Mouse (Mus musculus) layer of hippocampus, postnatal 10 days (tissue): ENCODE measurements around the gene Tmem151b. TPM values are rescaled to one million over a fixed set of nuclear protein-coding genes. Genes with fewer than 3 reads are reported as not detected.
A peak's percentile ranks its signal among the peaks of the same experiment; 100 is the strongest.

Experiments used
- DNase-seq, 2 experiments: peaks; one replicate each; pipeline ENCODE4 v3.0.0; 2021; ENCODE audit warnings: low spot score in 2 of 2
- total RNA-seq, 2 experiments: library from RNA; stranded (reverse); gene quantifications; 2 replicates each; pipeline ENCODE4 v1.2.3; 2021

The Tmem151b gene
- total RNA-seq, 2 experiments from 2014 or later, result 93.2 to 93.7 TPM

DNA sequence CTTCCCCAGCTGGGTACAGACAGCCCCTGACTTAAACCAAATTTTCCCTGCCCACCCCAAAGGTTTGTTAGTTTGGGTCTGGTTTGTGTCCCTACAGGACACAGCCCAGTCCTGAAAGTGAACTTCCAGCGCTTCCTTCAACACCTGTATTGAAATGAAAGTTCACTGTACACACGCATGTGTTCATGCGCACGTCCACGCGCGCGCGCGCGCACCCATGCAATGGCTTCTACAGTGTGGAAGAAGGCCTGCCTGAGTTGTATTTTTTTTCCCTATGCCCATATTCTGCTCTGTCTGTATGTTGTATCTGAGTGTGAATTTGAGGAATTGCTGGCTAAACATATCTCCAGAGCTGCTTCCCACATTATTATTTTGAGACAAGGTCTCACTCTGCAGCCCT is 15.6 kb upstream of the Tmem151b start:
- no peak for DNase-seq

DNA sequence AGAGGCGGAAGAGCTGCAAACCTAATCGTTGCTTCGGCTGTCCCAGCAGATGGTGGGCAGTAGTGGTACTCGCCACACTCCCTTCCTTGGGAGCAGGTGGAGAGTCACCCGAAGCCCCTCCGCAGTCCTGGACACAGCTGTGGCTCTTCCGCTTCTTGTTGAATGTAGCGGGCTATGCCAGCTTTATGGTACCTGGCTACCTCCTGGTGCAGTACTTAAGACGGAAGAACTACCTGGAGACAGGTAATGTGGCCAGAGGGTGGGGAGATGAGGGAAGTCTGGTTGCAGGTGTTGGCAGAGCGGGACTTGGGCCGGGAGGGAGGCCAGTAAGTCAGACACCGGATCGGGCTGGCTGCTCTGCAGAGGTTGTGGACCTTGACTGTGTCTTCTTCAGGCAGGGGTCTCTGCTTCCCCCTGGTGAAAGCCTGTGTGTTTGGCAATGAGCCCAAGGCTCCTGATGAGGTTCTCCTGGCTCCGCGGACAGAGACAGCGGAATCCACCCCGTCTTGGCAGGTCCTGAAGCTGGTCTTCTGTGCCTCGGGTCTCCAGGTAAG is 15.1 kb upstream of the Tmem151b start:
- no peak for DNase-seq

DNA sequence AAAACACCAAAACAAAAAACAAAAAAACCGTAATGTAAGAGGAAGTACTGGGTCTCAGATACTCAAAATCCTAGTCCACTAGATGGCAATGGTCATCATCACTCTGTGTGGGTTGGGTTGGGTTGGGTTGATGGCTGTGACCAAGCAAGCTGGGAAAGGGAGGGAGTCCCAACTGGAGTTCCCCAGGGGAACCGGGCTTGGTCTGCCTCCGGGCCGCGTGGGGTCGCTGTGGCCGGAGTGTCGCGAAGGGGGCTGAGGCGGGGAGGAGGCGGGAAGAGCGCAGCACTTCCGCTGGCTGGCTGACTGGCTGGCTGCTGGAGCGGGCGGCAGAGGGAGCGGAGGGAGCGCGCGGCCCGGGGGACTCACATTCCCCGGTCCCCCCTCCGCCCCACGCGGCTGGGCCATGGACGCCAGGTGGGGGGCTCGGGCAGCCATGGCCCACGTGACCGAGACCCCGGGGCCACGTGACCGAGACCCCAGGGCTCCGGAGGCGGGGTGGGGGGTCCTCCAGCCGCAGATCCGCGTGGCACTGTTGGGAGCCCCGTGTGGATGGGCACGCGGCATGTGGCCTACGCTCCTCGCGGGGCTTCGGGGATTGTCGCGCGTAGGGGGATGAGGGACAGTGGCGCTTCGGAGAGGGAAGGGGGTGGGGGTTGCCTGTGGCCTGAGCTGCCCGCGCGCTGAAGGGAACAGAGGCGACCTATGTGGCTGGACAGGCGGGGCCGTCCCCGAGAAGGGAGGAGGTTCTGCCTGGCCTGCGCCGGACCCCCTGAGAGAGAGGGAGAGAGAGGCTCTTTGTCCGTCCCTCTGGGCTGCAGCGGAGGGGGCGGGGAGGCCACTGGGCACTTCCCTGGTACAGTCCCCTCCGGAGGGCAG is 14.4 kb upstream of the Tmem151b start, which contains the start of gene Slc35b2:
Gene Slc35b2, plus strand, starts transcription at position 220 of the 876 bp plus-strand sequence.
- DNase-seq, result peak; percentile 95 to 97

DNA sequence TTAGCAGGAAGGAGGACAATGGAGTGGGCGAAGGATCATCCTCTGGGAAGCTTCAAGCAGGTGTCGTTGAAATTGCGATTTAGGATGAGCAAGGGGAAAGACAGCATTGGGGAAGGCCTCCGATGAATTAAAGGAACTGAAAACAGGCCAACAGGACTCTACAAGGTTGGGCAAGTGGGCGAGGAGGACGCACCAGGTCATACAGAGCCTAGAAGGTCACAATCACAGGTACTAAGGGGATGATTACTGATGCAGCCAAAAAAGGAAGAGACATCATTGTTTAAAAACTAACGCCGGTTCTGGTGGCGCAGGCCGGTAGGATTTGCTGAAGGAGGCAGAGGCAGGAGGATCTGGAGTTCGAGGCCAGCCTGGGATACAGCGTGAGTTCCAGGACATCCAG is 13.7 kb upstream of the Tmem151b start:
- no peak for DNase-seq

DNA sequence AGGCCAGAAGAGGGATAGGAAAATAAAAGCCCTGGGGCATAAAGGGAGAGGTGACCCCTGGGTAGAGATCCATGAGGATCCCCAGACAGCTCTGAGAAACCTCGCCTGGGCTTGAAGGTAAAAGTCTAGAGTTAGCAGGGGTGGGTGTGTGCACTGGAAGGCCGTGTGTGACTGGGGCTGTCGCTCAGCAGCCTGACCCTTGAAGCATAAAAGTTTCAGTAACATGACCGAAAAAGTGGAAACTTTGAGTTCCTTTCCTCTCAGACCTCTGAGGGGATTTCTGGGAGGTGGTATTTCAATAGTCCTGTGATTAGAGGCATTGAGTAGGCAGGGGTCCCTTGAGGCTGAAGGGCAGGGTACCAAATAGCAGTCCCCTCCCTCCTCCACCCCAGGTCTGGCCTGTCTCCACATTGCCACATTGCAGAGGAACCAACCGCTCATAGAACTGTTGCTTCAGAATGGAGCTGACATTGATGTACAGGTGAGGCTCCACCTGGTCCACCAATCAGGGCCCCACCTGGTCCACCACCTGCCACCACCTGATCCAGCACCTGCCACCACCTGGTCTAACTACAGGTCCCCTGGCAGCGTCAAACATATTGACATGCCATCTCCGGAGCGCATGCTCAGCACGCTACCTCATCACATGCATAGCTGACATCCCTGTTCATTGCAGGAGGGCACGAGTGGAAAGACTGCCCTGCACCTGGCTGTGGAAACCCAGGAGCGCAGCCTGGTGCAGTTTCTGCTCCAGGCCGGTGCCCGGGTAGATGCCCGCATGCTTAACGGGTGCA is 10.5 kb upstream of the Tmem151b start:
- no peak for DNase-seq

DNA sequence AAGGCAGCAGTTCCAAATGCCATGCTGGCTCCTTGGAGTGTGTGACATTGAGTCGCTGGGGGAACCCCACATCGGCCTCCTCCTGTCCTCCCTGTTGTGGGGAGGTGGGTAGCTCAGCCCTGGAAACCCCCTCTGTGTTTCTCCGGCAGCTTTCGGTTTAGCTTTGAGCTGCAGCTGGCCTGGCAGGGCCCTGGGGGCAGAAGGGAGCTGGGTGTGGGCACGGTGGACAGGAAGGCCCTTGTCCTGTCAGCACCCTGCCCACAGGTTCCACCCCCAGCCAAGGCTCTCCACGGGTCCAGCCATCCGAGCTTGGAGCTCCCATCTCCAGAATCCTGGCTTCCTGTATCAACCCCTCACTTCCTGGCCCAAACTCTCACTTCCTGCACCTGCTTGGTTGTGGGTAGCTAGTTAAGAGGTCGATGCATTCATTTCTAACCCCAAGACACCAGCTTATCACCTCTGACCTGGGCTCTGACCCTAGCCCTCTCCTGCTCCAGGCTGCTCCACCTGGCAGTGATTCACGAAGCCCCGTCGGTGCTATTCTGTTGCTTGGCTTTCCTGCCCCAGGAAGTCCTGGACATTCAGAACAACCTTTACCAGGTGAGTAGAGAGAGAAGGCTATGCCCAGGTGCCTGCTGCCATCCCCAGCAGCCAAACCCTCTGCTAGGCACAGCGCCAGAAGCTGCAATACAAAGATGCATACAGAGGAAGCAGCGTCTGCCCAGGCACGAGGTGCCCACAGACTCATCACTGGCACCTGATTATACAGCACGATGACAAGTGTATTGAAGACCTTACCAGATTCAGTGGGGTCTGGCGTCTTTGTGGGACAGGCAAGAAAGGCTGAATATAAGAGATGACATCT is 8.8 kb upstream of the Tmem151b start:
- DNase-seq, result no peak

DNA sequence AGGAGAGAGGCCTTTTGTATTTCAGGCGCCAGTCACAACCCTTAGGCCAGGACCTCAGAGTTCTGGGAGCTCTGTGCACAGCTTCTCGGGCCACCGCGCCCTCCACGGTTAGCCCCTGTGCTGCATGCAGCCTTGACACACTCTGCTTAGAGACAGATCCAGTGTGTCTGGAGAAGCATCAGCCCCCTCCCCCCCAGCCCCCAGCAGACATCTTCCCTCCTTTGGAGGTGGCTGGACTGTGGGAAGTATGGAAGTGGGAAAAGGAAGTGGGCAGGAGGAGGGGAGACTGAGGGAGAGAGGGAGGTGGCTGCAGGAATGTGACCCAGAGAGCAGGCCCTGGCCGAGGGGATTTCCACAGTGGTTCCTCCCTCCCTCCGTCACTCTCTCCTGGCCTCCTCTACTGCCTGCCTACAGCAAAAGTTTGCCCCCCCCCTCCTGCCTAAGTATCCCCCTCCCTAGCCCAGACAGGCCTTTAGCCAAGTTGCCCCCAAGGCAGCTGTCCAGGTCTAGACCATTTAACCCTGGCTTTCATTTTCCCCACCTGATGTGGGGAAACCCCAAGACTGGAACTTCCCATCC is 7.9 kb upstream of the Tmem151b start:
- no peak for DNase-seq

DNA sequence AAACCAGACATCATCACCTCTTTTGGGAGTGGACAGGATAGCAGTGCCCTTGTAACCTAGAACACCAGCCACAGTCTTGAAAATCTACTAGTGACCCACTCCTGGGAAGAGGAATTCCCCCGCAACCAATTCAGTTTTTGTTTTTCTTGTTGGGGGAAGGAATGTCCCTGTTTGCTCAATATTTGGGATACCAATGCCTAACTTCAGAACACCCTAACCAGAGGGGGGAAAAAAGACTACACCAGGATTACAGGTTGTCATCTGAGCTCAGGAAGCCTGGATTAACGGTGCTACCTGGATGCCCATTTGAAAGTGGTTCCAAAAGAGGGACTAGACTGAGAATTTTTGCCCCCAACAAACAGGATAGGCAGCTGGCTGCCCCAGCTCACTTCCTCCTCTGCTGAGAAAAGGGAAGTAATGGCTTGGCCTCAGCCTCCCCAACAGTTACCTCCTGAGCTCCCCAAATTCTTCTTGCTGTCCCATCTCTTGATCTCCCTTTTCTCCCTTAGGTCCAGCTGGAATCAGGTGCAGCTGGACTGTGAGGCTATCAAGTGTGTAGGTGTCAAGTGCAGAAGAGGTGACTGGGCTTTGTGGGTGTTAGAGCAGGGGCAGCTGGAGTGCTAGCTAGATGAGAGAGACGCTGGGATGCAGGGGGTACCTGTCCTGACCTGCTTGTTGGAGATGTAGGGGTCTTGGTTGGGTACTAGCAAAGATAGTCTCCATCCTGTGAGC is 7.2 kb upstream of the Tmem151b start:
- no peak for DNase-seq

DNA sequence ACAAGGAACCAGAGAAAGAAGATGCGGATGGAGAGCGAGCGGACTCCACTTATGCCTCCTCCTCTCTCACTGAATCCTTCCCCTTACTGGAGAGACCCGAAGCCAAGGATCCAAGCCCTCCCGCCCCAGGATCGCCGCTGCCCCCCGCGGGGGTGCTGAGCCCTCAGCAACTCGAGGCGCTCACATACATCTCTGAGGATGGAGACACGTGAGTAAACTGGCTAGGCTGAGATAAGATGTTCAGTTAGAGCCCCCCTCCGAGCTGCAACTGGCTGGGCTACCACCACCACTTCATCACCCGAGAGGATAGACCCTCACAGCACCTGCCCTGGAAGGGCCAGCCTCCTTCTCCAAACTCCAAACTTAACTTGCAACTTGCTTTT is 6.6 kb upstream of the Tmem151b start:
- no peak for DNase-seq

DNA sequence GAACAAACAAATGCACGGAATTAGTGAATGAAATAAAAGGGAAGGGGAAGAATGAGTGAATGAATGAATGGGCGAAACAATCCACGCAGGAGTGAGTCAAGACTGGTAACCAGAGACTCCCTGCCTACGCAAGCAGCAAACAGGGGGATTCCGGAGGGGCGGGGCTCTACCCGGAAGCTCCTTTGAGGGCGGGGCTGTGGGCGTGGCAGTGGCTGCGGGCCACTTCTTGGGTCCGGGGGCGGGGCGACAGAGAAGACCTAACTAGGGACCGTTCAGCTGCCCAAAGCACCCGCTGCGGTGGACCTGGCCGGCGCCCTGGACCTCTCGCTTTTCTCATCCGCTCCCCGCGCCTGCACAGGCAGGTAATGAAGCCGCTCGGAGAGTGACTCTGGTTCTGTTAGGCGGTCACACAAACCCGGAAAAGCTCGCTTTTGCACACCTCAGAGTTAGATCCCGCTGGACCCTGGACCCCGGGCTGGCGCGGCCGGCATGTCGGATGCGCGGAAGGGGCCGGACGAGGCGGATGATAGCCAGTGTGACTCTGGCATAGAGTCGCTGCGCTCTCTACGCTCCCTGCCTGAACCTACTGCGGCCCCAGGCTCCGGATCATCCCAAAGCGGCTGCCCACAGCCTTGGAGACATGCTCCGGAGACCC is 6.1 kb upstream of the Tmem151b start, which contains the start of gene Nfkbie:
Gene Nfkbie, plus strand, starts transcription at position 252 of the 655 bp plus-strand sequence.
- DNase-seq, result peak; percentile 88 to 93

DNA sequence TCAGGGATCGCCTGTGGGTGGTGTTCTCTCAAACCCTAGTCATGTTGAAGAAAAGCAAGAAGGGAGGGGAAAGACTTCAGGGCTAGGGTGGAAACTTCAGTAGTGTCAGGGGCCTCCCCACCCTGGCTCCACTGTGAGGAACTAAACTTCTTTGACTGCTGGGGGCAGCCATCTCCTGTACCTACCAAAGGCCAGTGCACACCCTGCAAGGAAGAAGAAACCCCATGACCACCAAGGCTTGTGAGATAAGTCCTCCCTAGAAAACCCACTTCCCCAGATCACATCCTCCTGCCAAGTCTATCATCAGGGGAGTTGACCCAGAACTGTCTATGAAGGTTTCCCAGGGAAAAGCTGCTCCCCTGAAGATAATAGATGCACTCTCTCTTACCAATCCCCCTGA is 4.9 kb upstream of the Tmem151b start:
- DNase-seq, result no peak

DNA sequence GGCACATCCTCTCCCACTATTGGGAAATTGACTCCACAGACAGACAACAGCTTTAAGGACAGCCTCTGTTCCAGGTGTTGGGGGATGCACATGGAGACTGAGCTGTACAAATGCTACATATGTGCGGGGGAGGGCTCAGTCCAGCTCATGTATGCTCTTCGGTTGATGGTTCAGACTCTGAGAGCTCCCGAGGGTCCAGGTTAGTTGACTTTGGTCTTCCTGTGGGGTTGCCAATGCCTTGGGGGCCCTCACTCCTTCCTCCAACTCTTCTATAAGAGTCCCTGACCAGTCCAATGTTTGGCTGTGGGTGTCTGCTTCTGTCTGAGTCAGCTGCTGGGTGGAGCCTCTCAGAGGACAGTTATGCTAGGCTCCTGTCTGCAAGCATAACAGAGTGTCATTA is 3.6 kb upstream of the Tmem151b start:
- DNase-seq, result no peak

DNA sequence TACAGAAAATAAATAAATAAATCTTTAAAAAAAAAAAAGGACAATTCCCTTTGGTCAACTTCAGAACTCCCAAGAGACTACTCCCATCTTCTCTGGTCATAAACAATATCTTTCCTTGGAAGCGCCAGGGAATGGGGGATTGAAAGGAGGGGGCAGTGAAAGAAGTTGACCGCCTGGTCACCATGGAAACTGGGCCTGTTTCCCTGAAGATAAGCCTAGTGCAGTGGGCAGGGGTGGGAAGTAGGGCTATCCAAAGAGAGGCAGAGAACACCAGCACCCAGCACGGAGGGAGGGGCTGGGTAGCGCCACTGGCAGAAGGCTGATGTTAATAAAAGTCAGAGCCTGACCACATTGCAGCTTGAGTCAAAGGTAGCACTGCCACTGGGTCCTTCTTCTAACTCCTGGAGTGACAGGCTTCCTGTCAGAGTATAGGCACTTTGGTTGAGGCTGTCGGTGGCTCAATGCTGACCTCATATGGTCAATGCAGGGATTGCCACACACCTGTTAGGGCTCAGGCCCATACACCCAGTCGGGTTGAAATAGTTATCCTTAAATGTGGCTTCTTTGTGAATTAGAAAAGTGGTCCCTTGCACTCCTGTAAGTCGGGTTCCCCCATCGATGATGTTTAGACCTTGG is 2.5 kb upstream of the Tmem151b start:
- peak; percentile 89 to 91 for DNase-seq

DNA sequence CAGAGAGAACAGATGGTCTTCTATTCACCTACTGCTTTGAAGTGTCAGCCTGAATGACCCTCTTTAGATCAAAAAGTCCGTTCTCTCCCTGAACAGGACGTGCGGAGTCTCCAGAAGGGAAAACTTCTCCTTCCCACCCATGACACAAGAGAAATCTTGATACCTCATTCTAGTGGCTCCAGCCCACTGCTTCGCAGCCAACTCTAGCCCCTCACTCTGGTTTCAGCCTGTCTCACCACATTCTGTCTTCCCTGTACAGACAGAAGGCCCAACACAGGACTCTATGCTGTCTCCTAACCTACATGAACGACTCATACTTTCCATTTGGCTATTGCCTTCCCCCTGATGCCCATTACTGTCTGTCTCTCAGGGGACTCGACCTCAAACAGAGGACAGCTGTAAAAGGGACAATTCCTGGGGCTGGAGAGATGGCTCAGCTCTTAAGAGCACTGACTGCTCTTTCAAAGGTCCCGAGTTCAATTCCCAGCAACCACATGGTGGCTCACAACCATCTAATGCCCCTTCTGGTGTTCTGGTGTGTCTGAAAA is 1.8 kb upstream of the Tmem151b start:
- no peak for DNase-seq

DNA sequence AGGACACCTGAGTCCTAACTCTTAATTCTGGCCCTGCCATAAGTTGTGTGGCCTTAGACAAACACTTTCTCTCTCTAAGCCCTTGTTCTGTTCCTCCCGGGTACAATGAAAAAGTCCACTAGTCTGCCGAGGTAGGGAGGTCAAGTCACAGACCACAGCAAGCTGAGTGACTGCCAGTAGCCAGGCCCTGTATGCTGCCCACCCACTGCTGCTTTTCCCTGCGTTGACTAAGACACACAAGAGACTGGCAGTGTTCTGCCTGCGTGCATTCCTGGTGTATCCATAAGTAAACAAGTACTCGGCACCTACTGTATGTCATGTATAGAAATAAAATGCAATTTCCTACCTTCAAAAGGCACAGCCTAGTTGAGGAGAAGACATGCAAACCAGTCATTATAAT is 776 bp upstream of the Tmem151b start:
- DNase-seq, result no peak

DNA sequence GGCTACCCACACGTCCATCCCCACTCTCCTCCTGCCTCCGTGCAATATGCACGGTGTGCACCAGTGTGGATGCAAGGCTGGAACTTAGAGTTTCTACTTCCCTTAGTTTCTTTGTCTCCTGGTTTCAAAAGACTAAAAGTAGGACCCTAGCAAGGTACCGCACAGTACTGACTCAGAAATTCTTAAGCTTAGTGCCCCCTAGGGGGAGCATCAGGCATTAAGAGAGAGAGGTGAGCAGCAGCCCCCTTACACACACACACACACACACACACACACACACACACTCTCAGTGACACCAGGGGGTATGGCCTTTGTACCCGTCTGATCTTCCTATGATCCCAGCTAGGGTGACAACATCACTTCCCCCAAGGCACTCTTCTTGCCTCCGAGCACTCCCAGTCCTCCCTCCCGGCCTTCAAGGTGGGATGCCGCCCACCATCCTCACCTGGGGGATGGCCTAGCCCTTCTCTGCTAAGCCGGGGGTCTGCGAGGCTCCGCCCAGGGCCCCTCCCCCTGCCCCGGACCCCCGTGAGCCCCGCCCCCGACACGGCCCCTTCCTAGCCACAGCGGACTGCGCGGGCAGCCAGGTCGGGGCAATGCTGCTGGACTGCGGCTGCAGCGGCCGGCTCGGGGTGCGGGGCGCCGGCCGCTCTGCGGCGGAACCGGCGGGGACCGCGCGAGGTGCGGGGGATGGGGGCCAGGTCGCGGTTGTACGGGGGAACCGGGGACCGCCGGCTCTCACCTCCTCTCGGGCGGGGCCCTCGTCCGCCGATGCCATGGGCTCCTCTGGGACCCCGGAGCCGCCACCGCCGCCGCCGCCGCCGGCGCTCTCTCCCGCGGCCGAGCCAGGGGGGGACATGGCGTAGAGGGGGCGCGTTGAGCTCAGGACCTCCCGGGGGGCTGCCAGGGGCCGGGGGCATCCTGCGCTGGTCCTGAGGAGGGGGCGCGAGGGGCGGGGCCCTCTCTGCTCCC is 650 bp downstream of the Tmem151b start:
- peak; percentile 67 to 74 for DNase-seq

DNA sequence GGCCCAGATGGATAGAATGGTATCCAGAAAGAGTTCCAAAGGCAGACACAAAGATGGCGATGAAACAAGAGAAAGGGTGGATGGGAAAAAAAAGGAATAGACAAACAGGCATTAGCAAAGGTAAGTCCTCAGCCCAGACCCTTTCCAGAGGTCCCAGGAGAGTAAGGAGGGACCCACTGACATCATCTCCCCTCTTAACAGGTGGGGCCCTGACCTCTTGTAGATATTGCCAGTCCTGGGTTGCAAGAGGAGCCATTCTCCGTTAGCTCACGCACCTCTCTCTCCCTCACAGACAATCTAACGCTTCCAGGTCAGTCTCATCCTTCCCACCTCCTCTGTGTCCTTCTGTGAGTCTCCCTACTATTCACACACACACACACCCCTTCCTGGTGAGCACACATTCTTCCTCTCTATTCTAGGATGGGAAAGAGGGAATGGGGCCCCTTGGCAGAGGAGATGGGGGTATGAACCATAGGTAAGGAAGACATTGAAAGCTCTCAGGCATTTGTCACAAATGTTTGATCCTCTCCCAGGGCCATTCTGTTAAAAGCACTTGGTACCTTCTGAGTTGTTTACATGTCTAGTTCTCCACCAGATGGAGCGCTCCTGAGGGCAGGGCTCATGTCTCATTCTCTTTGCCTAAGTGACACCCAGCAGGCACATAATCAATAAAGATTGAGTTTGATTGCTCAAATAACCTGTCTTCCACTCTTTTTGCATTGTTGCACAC is 1.9 kb downstream of the Tmem151b start:
- DNase-seq, result no peak
